Mouse (Mus musculus) gastrocnemius, postnatal 10 days (tissue): Measurements from ENCODE around the gene Meis1. TPM values are rescaled to one million over a fixed set of nuclear protein-coding genes. Genes with fewer than 3 reads are reported as not detected.

Experiments
- DNase-seq: peaks from one replicate; pipeline ENCODE4 v3.0.0; 2021; ENCODE audit warnings: mixed read lengths
- long read RNA-seq, 2 experiments: library from polyadenylated mRNA; stranded (forward); transcript quantifications; one replicate each; pipeline ENCODE4 v2.0.0; 2021
- total RNA-seq, 2 experiments: library from RNA; stranded (reverse); gene quantifications; 2 replicates each; pipeline ENCODE4 v1.2.3; 2021

The Meis1 gene
- total RNA-seq = 1 to 10 TPM; 6.0 to 7.1 TPM
- long read RNA-seq, experiment 1, partial matches to known transcripts = 1 of 2 reads
- long read RNA-seq, experiment 1, other reads (novel, unspliced or antisense) = 1 of 2 reads
- long read RNA-seq, experiment 2, full-length matches to known transcripts = 7 of 9 reads
- long read RNA-seq, experiment 2, partial matches to known transcripts = 0 of 9 reads
- long read RNA-seq, experiment 2, other reads (novel, unspliced or antisense) = 2 of 9 reads

GRCm38 (mm10) chr11:19018489-19019203, at the start of gene Meis1:
Meis1 (minus strand) TSS chr11:19018985.
- peak; percentile 78 for DNase-seq

GRCm38 (mm10) chr11:19067334-19067733, 48.5 kb upstream of the Meis1 start:
- DNase-seq = no peak

GRCm38 (mm10) chr11:19049276-19049675, 30.5 kb upstream of the Meis1 start:
- DNase-seq = no peak

GRCm38 (mm10) chr11:19036595-19037166, 17.9 kb upstream of the Meis1 start:
- no peak for DNase-seq

- peak; percentile 55 for DNase-seq
Observed at GRCm38 (mm10) chr11:19026581-19027561, 8.1 kb upstream of the Meis1 start.

- no peak for DNase-seq
Observed at GRCm38 (mm10) chr11:19025976-19026520, 7.3 kb upstream of the Meis1 start.

- no peak for DNase-seq
Observed at GRCm38 (mm10) chr11:19024496-19025265, 5.9 kb upstream of the Meis1 start.

GRCm38 (mm10) chr11:19023356-19023755, 4.6 kb upstream of the Meis1 start:
- DNase-seq = no peak

- no peak for DNase-seq
Observed at GRCm38 (mm10) chr11:19022576-19022975, 3.8 kb upstream of the Meis1 start.

GRCm38 (mm10) chr11:19020951-19021710, 2.3 kb upstream of the Meis1 start:
- no peak for DNase-seq

GRCm38 (mm10) chr11:19020371-19020824, 1.6 kb upstream of the Meis1 start:
- DNase-seq = peak; percentile 84

GRCm38 (mm10) chr11:19019204-19020171, 703 bp upstream of the Meis1 start:
- DNase-seq = peak; percentile 65

- DNase-seq = no peak
Observed at GRCm38 (mm10) chr11:19017719-19018413, 919 bp downstream of the Meis1 start.

GRCm38 (mm10) chr11:19017262-19017661, 1.5 kb downstream of the Meis1 start:
- DNase-seq = no peak

GRCm38 (mm10) chr11:19016481-19017220, 2.1 kb downstream of the Meis1 start:
- no peak for DNase-seq

GRCm38 (mm10) chr11:19015731-19016461, 2.9 kb downstream of the Meis1 start:
- no peak for DNase-seq

- no peak for DNase-seq
Observed at GRCm38 (mm10) chr11:19015381-19015730, 3.4 kb downstream of the Meis1 start.
